Comparison of ENCODE assay signal across 28 mouse cellular contexts in the genomic region with DNA sequence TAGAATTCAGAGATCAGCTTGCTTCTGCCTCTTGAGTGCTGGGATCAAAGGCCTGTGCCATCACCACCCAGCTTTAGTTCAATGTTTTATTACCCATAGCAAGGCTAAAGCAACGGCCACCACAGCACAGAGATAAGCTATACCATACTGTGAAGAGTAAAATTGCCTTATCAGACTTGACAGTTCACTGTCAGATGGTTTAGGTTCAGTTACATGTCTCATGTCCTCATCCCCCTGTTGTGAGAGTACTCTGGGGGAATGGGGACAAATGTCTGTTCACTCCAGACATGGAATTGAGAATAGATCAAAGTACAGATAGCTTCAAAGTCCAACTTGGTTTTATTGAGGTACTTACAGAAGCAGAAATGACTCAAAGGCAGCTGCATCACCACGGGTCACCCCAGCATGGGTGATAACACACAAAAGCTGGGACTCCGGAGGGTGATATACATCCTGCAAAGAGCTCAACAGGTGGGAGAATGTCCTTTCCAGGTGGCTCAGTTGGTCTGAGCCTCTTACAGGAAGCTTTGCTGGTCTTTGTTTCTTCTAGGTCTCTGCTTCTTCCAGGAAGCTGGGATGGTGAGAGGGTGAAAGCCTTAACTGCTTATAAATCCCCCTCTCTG. TPM values are rescaled to one million over a fixed set of nuclear protein-coding genes. Genes with fewer than 3 reads are reported as not detected.
DNase-seq lines count a peak whose midpoint lies in the region; ATAC-seq and TF ChIP-seq lines count a peak whose summit lies in the region.
"Had no signal": no experiment of that assay in that cellular context is flagged by ENCODE, and none has a peak within 500 bp of the region (broad histone marks: within the 10 kb centered on the region; RNA-seq: fewer than 3 reads in every experiment).

No protein-coding gene starts in this region.

- peak overlapping the region; percentile 5 to 7; a peak in 3 of 4 replicates for H3K4me3 ChIP-seq in MEL (ENCODE audit: control insufficient read depth in 1 of 2, insufficient read depth in 1 of 2, low read depth in 2 of 2, low read length in 2 of 2)
- no peak overlapping the region for H3K4me3 ChIP-seq in intestine, postnatal 0 days (ENCODE audit: low read depth, low read length)
- no peak overlapping the region for H3K4me3 ChIP-seq in liver, embryonic 14.5 days (ENCODE audit: insufficient read depth in 1 of 2, low read depth in 2 of 2, low read length in 2 of 2)
- H3K4me3 ChIP-seq in kidney, adult 2 months (ENCODE audit: insufficient read depth, low read depth, low read length): no peak overlapping the region
- H3K4me3 ChIP-seq: erythroblast, embryonic 14.5 days; gastrocnemius, adult 2 months; heart, embryonic 12.5 days; limb, embryonic 12.5 days; neural tube, embryonic 13.5 days had no signal

- H3K36me3 ChIP-seq in MEL (ENCODE audit: control insufficient read depth in 1 of 2, insufficient read depth in 2 of 2, low read length in 2 of 2): peaks cover 0 to 40% of the 10 kb centered on the region in 2 experiments; a peak in 2 of 4 replicates
- no peaks in the 10 kb centered on the region for H3K36me3 ChIP-seq in intestine, postnatal 0 days (ENCODE audit: control insufficient read depth, insufficient read depth)
- H3K36me3 ChIP-seq in liver, embryonic 14.5 days (replicated peaks; ENCODE audit: control insufficient read depth, insufficient read depth, low read depth): no peaks in the 10 kb centered on the region
- no peaks in the 10 kb centered on the region for H3K36me3 ChIP-seq in kidney, adult 2 months (ENCODE audit: control insufficient read depth, insufficient read depth, low read length)
- H3K36me3 ChIP-seq: heart, embryonic 12.5 days; limb, embryonic 12.5 days; neural tube, embryonic 13.5 days had no signal

- peaks cover 11% of the 10 kb centered on the region for H3K79me2 ChIP-seq in MEL (ENCODE audit: control insufficient read depth, insufficient read depth, low read length, poor library complexity)

- H3K9ac ChIP-seq in MEL (ENCODE audit: control insufficient read depth, low read depth, low read length, poor library complexity, severe bottlenecking): peak overlapping the region; percentile 48
- peak overlapping the region; percentile 8; the same call in 1 of the 2 replicates for H3K9ac ChIP-seq in intestine, postnatal 0 days (ENCODE audit: low read depth, low read length)
- H3K9ac ChIP-seq in liver, embryonic 14.5 days (replicated peaks): peak overlapping the region; percentile 48
- H3K9ac ChIP-seq: heart, embryonic 12.5 days; hindbrain, embryonic 14.5 days; limb, embryonic 12.5 days; neural tube, embryonic 13.5 days had no signal

- peak overlapping the region; percentile 94 for H3K27ac ChIP-seq in MEL (ENCODE audit: control insufficient read depth, low read depth, low read length)
- H3K27ac ChIP-seq in intestine, postnatal 0 days (ENCODE audit: low read depth, low read length): peak overlapping the region; percentile 97
- peak overlapping the region; percentile 99 for H3K27ac ChIP-seq in liver, embryonic 14.5 days
- no peak overlapping the region for H3K27ac ChIP-seq in kidney, adult 2 months (ENCODE audit: insufficient read depth, low read depth, low read length)
- H3K27ac ChIP-seq: gastrocnemius, adult 2 months; hindbrain, embryonic 14.5 days; limb, embryonic 12.5 days; macrophage; neural tube, embryonic 13.5 days had no signal

- TF ChIP-seq EP300 in MEL (IDR thresholded peaks at IDR 0.05; ENCODE audit: low read depth in 1 of 2, low read length in 2 of 2): peak; percentile 93 to 94
- TF ChIP-seq EP300 in liver, embryonic 14.5 days (IDR thresholded peaks at IDR 0.05; ENCODE audit: low read depth): peak; percentile 80

- peak; percentile 80 for DNase-seq in MEL (ENCODE audit: low read depth, low spot score)
- DNase-seq in liver, embryonic 14.5 days (ENCODE audit: low read depth in 3 of 3, low spot score in 3 of 3): no peak
- no peak for DNase-seq in kidney, adult 2 months
- DNase-seq in MN1 (ENCODE audit: low spot score): no peak
- DNase-seq: adrenal gland, postnatal 25 days; cerebellum, adult 9-10 months; gastrocnemius, adult 2 months; gastrocnemius, postnatal 36 days; heart, adult 18-20 months; heart, postnatal 4 days; kidney, adult 8-10 months; kidney, postnatal 10 days; lung, adult 18-20 months; right cerebral cortex, postnatal 4 days; thymus, adult 2 months; thymus, postnatal 4 days had no signal

- peak overlapping the region; percentile 18; the same call in 1 of the 2 replicates for H3K4me2 ChIP-seq in intestine, postnatal 0 days (replicated peaks; ENCODE audit: low read depth)
- H3K4me2 ChIP-seq in liver, embryonic 14.5 days (ENCODE audit: low read depth): peak overlapping the region; percentile 41
- H3K4me2 ChIP-seq: heart, embryonic 12.5 days; hindbrain, embryonic 14.5 days; limb, embryonic 12.5 days; midbrain, embryonic 11.5 days; neural tube, embryonic 13.5 days had no signal

- TF ChIP-seq POLR2A in MEL (IDR thresholded peaks at IDR 0.05; ENCODE audit: control insufficient read depth in 1 of 2, insufficient read depth in 1 of 2, low read depth in 1 of 2, low read length in 2 of 2, poor library complexity in 1 of 2): no peak; a peak in 2 of 4 replicates
- no peak for TF ChIP-seq POLR2A in kidney, adult 2 months (IDR thresholded peaks at IDR 0.05; ENCODE audit: low read depth, low read length)

- no peak for TF ChIP-seq CTCF in MEL (IDR thresholded peaks at IDR 0.05 in 2 of 3, conservative IDR thresholded peaks at IDR 0.05 in 1 of 3; ENCODE audit: control insufficient read depth in 1 of 3, insufficient read depth in 1 of 3, low read depth in 2 of 3, low read length in 3 of 3, poor library complexity in 1 of 3, severe bottlenecking in 1 of 3)
- TF ChIP-seq CTCF in intestine, postnatal 0 days (IDR thresholded peaks at IDR 0.05; ENCODE audit: low read depth): no peak
- TF ChIP-seq CTCF in liver, embryonic 14.5 days (IDR thresholded peaks at IDR 0.05; ENCODE audit: low read depth): no peak
- no peak for TF ChIP-seq CTCF in kidney, adult 2 months (conservative IDR thresholded peaks at IDR 0.05; ENCODE audit: insufficient read depth, insufficient read length, low read depth, low read length)

- H3K4me1 ChIP-seq in MEL (ENCODE audit: control insufficient read depth in 1 of 2, insufficient read depth in 2 of 2, low read length in 2 of 2): peaks cover 15 to 39% of the 10 kb centered on the region in 2 experiments
- H3K4me1 ChIP-seq in intestine, postnatal 0 days (replicated peaks; ENCODE audit: control insufficient read depth, insufficient read depth, low read length): peaks cover 3% of the 10 kb centered on the region
- H3K4me1 ChIP-seq in liver, embryonic 14.5 days (replicated peaks; ENCODE audit: control insufficient read depth in 2 of 2, insufficient read depth in 2 of 2, low read length in 1 of 2): peaks cover 47 to 55% of the 10 kb centered on the region in 2 experiments
- peaks cover 10% of the 10 kb centered on the region; the same call in 1 of the 2 replicates for H3K4me1 ChIP-seq in kidney, adult 2 months (ENCODE audit: control insufficient read depth, insufficient read depth, low read length)

- ATAC-seq in intestine, postnatal 0 days: peak; percentile 74
- peak; percentile 15 for ATAC-seq in liver, embryonic 14.5 days (ENCODE audit: insufficient read depth)
- peak; percentile 17 for ATAC-seq in megakaryocyte-erythroid progenitor cell, adult 5-6 weeks (replicated peaks; ENCODE audit: low FRiP score, low TSS enrichment, poor library complexity, severe bottlenecking)
- no peak for ATAC-seq in monocyte, adult 5-6 weeks (replicated peaks; ENCODE audit: insufficient number of reproducible peaks, low FRiP score, low TSS enrichment, poor library complexity, severe bottlenecking)
- ATAC-seq: forebrain, embryonic 16.5 days; lung, postnatal 0 days had no signal

- no peaks in the 10 kb centered on the region for H3K9me3 ChIP-seq in MEL (replicated peaks; ENCODE audit: insufficient read depth, low read length)
- H3K9me3 ChIP-seq in intestine, postnatal 0 days (ENCODE audit: control insufficient read depth): no peaks in the 10 kb centered on the region
- H3K9me3 ChIP-seq in liver, embryonic 14.5 days (ENCODE audit: control insufficient read depth, low read length): no peaks in the 10 kb centered on the region
- H3K9me3 ChIP-seq: heart, embryonic 12.5 days; limb, embryonic 12.5 days; neural tube, embryonic 13.5 days had no signal

- 23% methylated on average over 3 of the region's 3 CpGs for WGBS in intestine, postnatal 0 days
- 15% methylated on average over 3 of the region's 3 CpGs for WGBS in liver, embryonic 14.5 days (ENCODE audit: insufficient replicate concordance)
- WGBS in kidney, adult 2 months: 44% methylated on average over 3 of the region's 3 CpGs

- no peak for TF ChIP-seq RAD21 in MEL (IDR thresholded peaks at IDR 0.05; ENCODE audit: low read depth, low read length)

- no peaks in the 10 kb centered on the region for H3K27me3 ChIP-seq in MEL (ENCODE audit: control insufficient read depth in 1 of 2, insufficient read depth in 2 of 2, low read length in 2 of 2)
- no peaks in the 10 kb centered on the region for H3K27me3 ChIP-seq in intestine, postnatal 0 days (replicated peaks; ENCODE audit: control insufficient read depth, insufficient read depth, low read length)
- no peaks in the 10 kb centered on the region for H3K27me3 ChIP-seq in liver, embryonic 14.5 days (ENCODE audit: control insufficient read depth, insufficient read depth, low read length)
- no peaks in the 10 kb centered on the region for H3K27me3 ChIP-seq in kidney, adult 2 months (replicated peaks; ENCODE audit: control insufficient read depth, insufficient read depth, low read length)

RNA-seq across cellular contexts. Expression of a gene that starts 3.4 kb away (rescaled TPM):
- total RNA-seq in MEL (2012; rRNA removed): 415 and 498 TPM in 2 replicates
- 100 to 1,000 TPM in 1 of 2 experiments, not detected in 1; 298 TPM for polyA plus RNA-seq in MEL (2012; ENCODE audit: insufficient read depth in 1 of 2, insufficient read length in 2 of 2, low read depth in 1 of 2, low replicate concordance in 2 of 2, missing spikeins in 1 of 2)
- 706 and 711 TPM in 2 replicates for polyA plus RNA-seq in intestine, postnatal 0 days (2015; fragmentation: Nextera tagmentation; extraction: Ambion mirVana)
- 212 and 266 TPM in 2 replicates for polyA plus RNA-seq in liver, embryonic 14.5 days (2012; rRNA removed)
- polyA plus RNA-seq in liver, embryonic 14.5 days (2014; fragmentation: Nextera tagmentation; extraction: Ambion mirVana): 427 and 428 TPM in 2 replicates
- 327 and 353 TPM in 2 replicates for total RNA-seq in megakaryocyte-erythroid progenitor cell, adult 5-6 weeks (2014; fragmentation: Nextera tagmentation)
- total RNA-seq in megakaryocyte-erythroid progenitor cell, adult 5-6 weeks (2017): 401 and 451 TPM in 2 replicates
- polyA plus RNA-seq in kidney, adult 2 months (2012; rRNA removed): 321 and 366 TPM in 2 replicates
- 548 to 1,201 TPM (median 1,116 TPM) in 3 replicates for total RNA-seq in monocyte, adult 5-6 weeks (2017)

RNA-seq across cellular contexts. Expression of a gene that starts 25.3 kb away (rescaled TPM):
- total RNA-seq in MEL (2012; rRNA removed): 21.0 and 21.6 TPM in 2 replicates
- polyA plus RNA-seq in MEL (2012; ENCODE audit: insufficient read depth in 1 of 2, insufficient read length in 2 of 2, low read depth in 1 of 2, low replicate concordance in 2 of 2, missing spikeins in 1 of 2): 10 to 100 TPM in 1 of 2 experiments, not detected in 1; 35.9 TPM
- polyA plus RNA-seq in intestine, postnatal 0 days (2015; fragmentation: Nextera tagmentation; extraction: Ambion mirVana): 34.3 and 37.1 TPM in 2 replicates
- polyA plus RNA-seq in liver, embryonic 14.5 days (2012; rRNA removed): 13.8 and 16.9 TPM in 2 replicates
- 8.7 and 10.3 TPM in 2 replicates for polyA plus RNA-seq in liver, embryonic 14.5 days (2014; fragmentation: Nextera tagmentation; extraction: Ambion mirVana)
- 26.8 and 33.7 TPM in 2 replicates for total RNA-seq in megakaryocyte-erythroid progenitor cell, adult 5-6 weeks (2014; fragmentation: Nextera tagmentation)
- total RNA-seq in megakaryocyte-erythroid progenitor cell, adult 5-6 weeks (2017): 10.9 and 13.9 TPM in 2 replicates
- 51.7 and 58.4 TPM in 2 replicates for polyA plus RNA-seq in kidney, adult 2 months (2012; rRNA removed)
- total RNA-seq in monocyte, adult 5-6 weeks (2017): 11.4 to 15.3 TPM (median 14.6 TPM) in 3 replicates

RNA-seq across cellular contexts. Expression of a gene that starts 40.7 kb away (rescaled TPM):
- not detected in 2 replicates for total RNA-seq in MEL (2012; rRNA removed)
- polyA plus RNA-seq in MEL (2012; ENCODE audit: insufficient read depth in 1 of 2, insufficient read length in 2 of 2, low read depth in 1 of 2, low replicate concordance in 2 of 2, missing spikeins in 1 of 2): not detected
- 2.7 and 3.3 TPM in 2 replicates for polyA plus RNA-seq in intestine, postnatal 0 days (2015; fragmentation: Nextera tagmentation; extraction: Ambion mirVana)
- 0.09 TPM in 1 of 2 replicates, not detected in the other for polyA plus RNA-seq in liver, embryonic 14.5 days (2012; rRNA removed)
- not detected in 2 replicates for polyA plus RNA-seq in liver, embryonic 14.5 days (2014; fragmentation: Nextera tagmentation; extraction: Ambion mirVana)
- total RNA-seq in megakaryocyte-erythroid progenitor cell, adult 5-6 weeks (2014; fragmentation: Nextera tagmentation): not detected in 2 replicates
- not detected in 2 replicates for total RNA-seq in megakaryocyte-erythroid progenitor cell, adult 5-6 weeks (2017)
- 0.98 and 1.3 TPM in 2 replicates for polyA plus RNA-seq in kidney, adult 2 months (2012; rRNA removed)
- not detected in 3 replicates for total RNA-seq in monocyte, adult 5-6 weeks (2017)
- polyA plus RNA-seq: erythroblast, embryonic 14.5 days; macrophage had no signal

RNA-seq across cellular contexts. Expression of a gene that starts 49.1 kb away (rescaled TPM):
- 17.7 and 23.8 TPM in 2 replicates for total RNA-seq in MEL (2012; rRNA removed)
- polyA plus RNA-seq in MEL (2012; ENCODE audit: insufficient read depth in 1 of 2, insufficient read length in 2 of 2, low read depth in 1 of 2, low replicate concordance in 2 of 2, missing spikeins in 1 of 2): 10 to 100 TPM in 1 of 2 experiments, not detected in 1; 46.0 TPM
- 65.8 and 67.7 TPM in 2 replicates for polyA plus RNA-seq in intestine, postnatal 0 days (2015; fragmentation: Nextera tagmentation; extraction: Ambion mirVana)
- polyA plus RNA-seq in liver, embryonic 14.5 days (2012; rRNA removed): 19.6 and 23.8 TPM in 2 replicates
- polyA plus RNA-seq in liver, embryonic 14.5 days (2014; fragmentation: Nextera tagmentation; extraction: Ambion mirVana): 11.0 and 13.5 TPM in 2 replicates
- 25.9 and 45.2 TPM in 2 replicates for total RNA-seq in megakaryocyte-erythroid progenitor cell, adult 5-6 weeks (2014; fragmentation: Nextera tagmentation)
- total RNA-seq in megakaryocyte-erythroid progenitor cell, adult 5-6 weeks (2017): 3.4 and 6.7 TPM in 2 replicates
- polyA plus RNA-seq in kidney, adult 2 months (2012; rRNA removed): 45.5 and 51.0 TPM in 2 replicates
- total RNA-seq in monocyte, adult 5-6 weeks (2017): 6.2 to 14.8 TPM (median 7.4 TPM) in 3 replicates

RNA-seq across cellular contexts. Expression of a gene that starts 49.9 kb away (rescaled TPM):
- total RNA-seq in MEL (2012; rRNA removed): 0.46 TPM in 1 of 2 replicates, not detected in the other
- polyA plus RNA-seq in MEL (2012; ENCODE audit: insufficient read depth in 1 of 2, insufficient read length in 2 of 2, low read depth in 1 of 2, low replicate concordance in 2 of 2, missing spikeins in 1 of 2): under 1 TPM in 1 of 2 experiments, not detected in 1; 0.10 TPM
- polyA plus RNA-seq in intestine, postnatal 0 days (2015; fragmentation: Nextera tagmentation; extraction: Ambion mirVana): 234 and 248 TPM in 2 replicates
- 7.9 and 8.3 TPM in 2 replicates for polyA plus RNA-seq in liver, embryonic 14.5 days (2012; rRNA removed)
- polyA plus RNA-seq in liver, embryonic 14.5 days (2014; fragmentation: Nextera tagmentation; extraction: Ambion mirVana): 6.6 and 7.7 TPM in 2 replicates
- 2.0 TPM in 1 of 2 replicates, not detected in the other for total RNA-seq in megakaryocyte-erythroid progenitor cell, adult 5-6 weeks (2014; fragmentation: Nextera tagmentation)
- total RNA-seq in megakaryocyte-erythroid progenitor cell, adult 5-6 weeks (2017): not detected in 2 replicates
- 245 and 297 TPM in 2 replicates for polyA plus RNA-seq in kidney, adult 2 months (2012; rRNA removed)
- not detected in 3 replicates for total RNA-seq in monocyte, adult 5-6 weeks (2017)
- polyA plus RNA-seq: macrophage had no signal

Comparison
In these comparisons a context has a peak if more than half of its experiments do, and no peak if none do; other contexts are left out.
1. H3K4me3 ChIP-seq: peak in MEL (2 of 2); none in intestine, postnatal 0 days (single experiment), liver, embryonic 14.5 days (0 of 2) and kidney, adult 2 months (single experiment).
2. Peak in every context shown above with its lines, with median percentiles within 50 percentile points of each other: H3K9ac ChIP-seq.